Mouse (Mus musculus): ENCODE results near the gene Gm10681. TPM values are rescaled to one million over a fixed set of nuclear protein-coding genes. Genes with fewer than 3 reads are reported as not detected.
"Not testable (repeated sequence)": the region's sequence is repeated elsewhere in the genome, so short reads cannot be mapped to it uniquely, and the experiment has no call there.

Gene Gm10681
- not detected in 2 replicates for polyA plus RNA-seq (2015; fragmentation: Nextera tagmentation; extraction: Ambion mirVana)

GRCm38 (mm10) chr3:98588707-98589106, at the start of gene Gm10681:
Gene Gm10681, minus strand, starts transcription at chr3:98588807.
- no peak within 1 kb of the TSS for H3K9ac ChIP-seq
- no peak within 1 kb of the TSS for H3K27ac ChIP-seq
- no peak within 1 kb of the TSS for H3K4me2 ChIP-seq
- ATAC-seq (ENCODE audit: insufficient read depth, low FRiP score, low read depth) = no peak
- no peak within 1 kb of the TSS for H3K4me3 ChIP-seq (replicated peaks)
- H3K4me1 ChIP-seq = no peaks in the 10 kb centered on the region
- H3K27me3 ChIP-seq (replicated peaks) = no peaks in the 10 kb centered on the region
- H3K9me3 ChIP-seq = no peaks in the 10 kb centered on the region
- H3K36me3 ChIP-seq = no peaks in the 10 kb centered on the region

GRCm38 (mm10) chr3:98635145-98635544, 46.5 kb upstream of the Gm10681 start:
- 76% methylated on average over 1 of the region's 1 CpGs for WGBS
- ATAC-seq (ENCODE audit: insufficient read depth, low FRiP score, low read depth) = no peak
- H3K27ac ChIP-seq = no peak overlapping the region

GRCm38 (mm10) chr3:98630152-98630551, 41.5 kb upstream of the Gm10681 start, which contains the start of gene Hsd3b5:
Gene Hsd3b5, minus strand, starts transcription at chr3:98630252.
- Histone ChIP-seq H3K4me2 (no peak within 1 kb of the TSS), H3K9me3 (no peaks in the 10 kb centered on the region), H3K36me3 (no peaks in the 10 kb centered on the region), H3K27ac (no peak within 1 kb of the TSS), H3K9ac (no peak within 1 kb of the TSS), H3K27me3 (replicated peaks) (no peaks in the 10 kb centered on the region), H3K4me3 (replicated peaks) (no peak within 1 kb of the TSS), H3K4me1 (no peaks in the 10 kb centered on the region)
- ATAC-seq (ENCODE audit: insufficient read depth, low FRiP score, low read depth) = no peak

More at GRCm38 (mm10) chr3:98635145-98635544, 46.5 kb upstream of the Gm10681 start:
- Histone ChIP-seq H3K36me3 (no peaks in the 10 kb centered on the region), H3K27me3 (replicated peaks) (no peaks in the 10 kb centered on the region), H3K4me2 (no peak overlapping the region), H3K9me3 (no peaks in the 10 kb centered on the region), H3K9ac (no peak overlapping the region), H3K4me1 (no peaks in the 10 kb centered on the region), H3K4me3 (replicated peaks) (no peak overlapping the region)

- H3K4me3 ChIP-seq (replicated peaks) = no peak overlapping the region
- WGBS = 79% methylated on average over 3 of the region's 3 CpGs
- H3K9ac ChIP-seq = no peak overlapping the region
- ATAC-seq (ENCODE audit: insufficient read depth, low FRiP score, low read depth) = no peak
- H3K4me1 ChIP-seq = no peaks in the 10 kb centered on the region
- H3K27ac ChIP-seq = no peak overlapping the region
- H3K4me2 ChIP-seq = no peak overlapping the region
- H3K36me3 ChIP-seq = no peaks in the 10 kb centered on the region
- H3K27me3 ChIP-seq (replicated peaks) = no peaks in the 10 kb centered on the region
- no peaks in the 10 kb centered on the region for H3K9me3 ChIP-seq
These were observed 41.0 kb upstream of the Gm10681 start for GRCm38 (mm10) chr3:98629633-98630032.

GRCm38 (mm10) chr3:98616786-98617185, 28.2 kb upstream of the Gm10681 start:
- not testable (repeated sequence) for H3K9ac ChIP-seq; H3K27ac ChIP-seq; H3K9me3 ChIP-seq; H3K4me2 ChIP-seq; H3K4me1 ChIP-seq; H3K36me3 ChIP-seq; ATAC-seq (ENCODE audit: insufficient read depth, low FRiP score, low read depth); H3K4me3 ChIP-seq (replicated peaks); H3K27me3 ChIP-seq (replicated peaks)
- WGBS = 52% methylated on average over 1 of the region's 1 CpGs

DNA sequence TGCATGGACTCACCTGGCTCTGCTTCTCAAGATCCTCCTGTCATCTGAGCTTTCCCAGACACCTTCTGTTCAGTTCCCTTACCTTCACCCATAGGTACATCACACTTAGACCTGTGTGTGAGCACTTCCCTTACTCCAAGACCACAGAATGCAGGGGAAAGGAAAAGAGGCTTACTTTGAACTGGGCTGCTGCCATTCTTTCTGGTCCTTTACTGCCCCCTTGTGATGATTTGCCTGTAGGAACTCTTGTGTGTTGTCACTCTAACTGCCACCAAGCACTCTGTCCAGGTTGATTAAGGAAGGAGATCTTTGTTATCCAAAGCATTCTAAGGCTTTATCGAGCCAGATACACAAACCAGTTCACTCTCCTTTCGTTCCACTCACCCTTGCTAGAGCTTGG, 27.6 kb upstream of the Gm10681 start:
- not testable (repeated sequence) for H3K9me3 ChIP-seq; H3K36me3 ChIP-seq; ATAC-seq (ENCODE audit: insufficient read depth, low FRiP score, low read depth); H3K4me3 ChIP-seq (replicated peaks); H3K27me3 ChIP-seq (replicated peaks); H3K9ac ChIP-seq; H3K27ac ChIP-seq; H3K4me1 ChIP-seq; H3K4me2 ChIP-seq
- WGBS = 26% methylated on average over 2 of the region's 2 CpGs

DNA sequence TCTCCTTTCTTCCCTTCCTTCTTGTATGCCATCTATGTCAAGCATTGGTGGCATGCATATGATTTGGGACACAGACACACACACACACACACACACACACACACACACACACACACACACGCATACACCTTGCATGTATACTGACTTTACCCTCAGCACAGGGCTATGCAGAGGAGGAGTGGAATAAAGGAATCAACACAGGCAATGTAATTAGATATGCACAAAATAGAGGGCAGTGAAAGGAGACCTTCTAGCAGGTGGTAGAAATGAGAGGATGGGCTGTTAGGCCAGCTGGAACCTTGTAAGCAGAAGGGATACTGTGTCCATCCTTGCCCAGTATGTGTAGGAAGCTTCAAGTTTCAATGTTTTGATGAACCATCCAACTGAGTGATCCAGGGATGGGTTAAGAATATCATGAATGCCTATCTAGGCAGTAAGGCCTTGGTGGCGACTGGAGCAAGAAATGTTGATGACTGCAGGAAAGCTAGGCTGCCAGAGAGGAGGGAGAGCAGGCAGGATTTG, 25.9 kb upstream of the Gm10681 start:
- ATAC-seq (ENCODE audit: insufficient read depth, low FRiP score, low read depth); H3K27ac ChIP-seq; H3K36me3 ChIP-seq; H3K9ac ChIP-seq; H3K9me3 ChIP-seq; H3K27me3 ChIP-seq (replicated peaks); H3K4me3 ChIP-seq (replicated peaks); H3K4me1 ChIP-seq; H3K4me2 ChIP-seq: not testable (repeated sequence)
- 57% methylated on average over 2 of the region's 2 CpGs for WGBS

GRCm38 (mm10) chr3:98613963-98614362, 25.4 kb upstream of the Gm10681 start:
- Histone ChIP-seq H3K27ac (no peak overlapping the region), H3K4me1 (no peaks in the 10 kb centered on the region), H3K4me2 (no peak overlapping the region), H3K9me3 (no peaks in the 10 kb centered on the region), H3K27me3 (replicated peaks) (no peaks in the 10 kb centered on the region), H3K36me3 (no peaks in the 10 kb centered on the region), H3K9ac (no peak overlapping the region), H3K4me3 (replicated peaks) (no peak overlapping the region)
- no peak for ATAC-seq (ENCODE audit: insufficient read depth, low FRiP score, low read depth)

- not testable (repeated sequence) for H3K4me3 ChIP-seq (replicated peaks); H3K36me3 ChIP-seq; H3K27ac ChIP-seq; H3K4me1 ChIP-seq; H3K27me3 ChIP-seq (replicated peaks); H3K9ac ChIP-seq; H3K9me3 ChIP-seq; H3K4me2 ChIP-seq; ATAC-seq (ENCODE audit: insufficient read depth, low FRiP score, low read depth)
These were observed 24.9 kb upstream of the Gm10681 start for GRCm38 (mm10) chr3:98613540-98613939.

DNA sequence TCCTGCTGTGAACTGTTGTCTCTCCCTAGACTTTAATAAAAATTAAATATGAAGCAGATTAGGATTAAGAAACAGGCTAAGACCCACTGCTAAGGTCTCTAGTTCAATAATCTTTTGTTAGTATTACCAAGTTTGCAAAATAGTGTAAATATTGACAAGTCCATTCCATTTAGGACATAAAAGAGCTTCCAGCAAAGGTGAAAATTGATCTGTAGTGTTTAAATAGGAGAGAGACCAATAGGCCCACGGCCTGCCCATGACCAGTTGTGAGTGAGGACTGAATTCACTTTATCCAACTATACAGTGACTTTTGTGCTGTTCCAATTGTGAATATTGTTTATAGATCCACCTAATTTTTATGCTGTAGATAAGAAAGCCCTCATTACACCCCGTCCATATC, 886 bp downstream of the Gm10681 start:
- H3K27me3 ChIP-seq (replicated peaks) = no peaks in the 10 kb centered on the region
- ATAC-seq (ENCODE audit: insufficient read depth, low FRiP score, low read depth) = no peak
- no peak overlapping the region for H3K4me3 ChIP-seq (replicated peaks)
- H3K4me1 ChIP-seq = no peaks in the 10 kb centered on the region
- H3K36me3 ChIP-seq = no peaks in the 10 kb centered on the region
- H3K9ac ChIP-seq = no peak overlapping the region
- no peak overlapping the region for H3K27ac ChIP-seq
- WGBS = 59% methylated on average over 2 of the region's 2 CpGs
- no peak overlapping the region for H3K4me2 ChIP-seq
- H3K9me3 ChIP-seq = no peaks in the 10 kb centered on the region

DNA sequence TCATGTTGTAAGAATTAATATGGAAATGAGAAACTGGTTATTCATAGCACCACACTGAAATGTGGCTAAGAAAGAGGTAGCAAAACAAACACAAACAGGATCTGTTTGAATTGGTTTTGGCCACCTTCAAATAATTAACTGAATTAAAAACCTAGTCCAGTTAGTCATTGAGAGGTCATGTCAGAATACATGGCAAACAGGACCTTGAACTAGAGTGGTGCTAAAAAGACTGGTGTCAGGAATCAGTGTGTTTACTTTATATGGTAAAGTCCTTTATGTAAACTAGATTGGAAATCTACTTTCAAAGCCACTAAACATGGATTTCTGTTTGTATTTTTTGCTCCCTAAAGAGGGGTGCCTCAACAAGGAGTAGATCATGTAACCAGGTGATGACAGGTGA, 6.0 kb downstream of the Gm10681 start:
- not testable (repeated sequence) for H3K36me3 ChIP-seq

DNA sequence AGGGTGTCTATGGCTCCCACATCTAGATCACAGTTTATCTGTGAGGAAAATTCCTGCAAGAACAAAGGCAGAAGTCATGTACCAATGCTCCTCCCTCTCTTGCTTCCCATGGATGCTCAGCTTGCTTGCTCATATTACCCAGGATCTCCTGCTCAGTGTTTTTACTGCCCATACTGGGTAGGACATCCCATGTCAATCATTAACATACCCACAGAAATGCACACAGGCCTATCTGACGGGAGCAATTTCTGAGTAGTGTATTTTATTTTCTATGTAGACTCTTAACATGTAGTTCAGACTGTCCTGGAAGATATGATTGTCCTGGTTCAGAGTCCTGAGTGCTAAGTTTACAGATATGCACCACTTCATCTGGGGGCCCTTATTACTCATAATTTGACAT, 6.4 kb downstream of the Gm10681 start:
- WGBS = no CpG with 5 or more reads among the region's 1 CpGs
- ATAC-seq (ENCODE audit: insufficient read depth, low FRiP score, low read depth) = not testable (repeated sequence)

More for the DNA sequence above, 6.0 kb downstream of the Gm10681 start:
- H3K9me3 ChIP-seq; H3K9ac ChIP-seq; H3K27me3 ChIP-seq (replicated peaks); H3K4me2 ChIP-seq; ATAC-seq (ENCODE audit: insufficient read depth, low FRiP score, low read depth); H3K4me3 ChIP-seq (replicated peaks); H3K27ac ChIP-seq; H3K4me1 ChIP-seq: not testable (repeated sequence)

DNA sequence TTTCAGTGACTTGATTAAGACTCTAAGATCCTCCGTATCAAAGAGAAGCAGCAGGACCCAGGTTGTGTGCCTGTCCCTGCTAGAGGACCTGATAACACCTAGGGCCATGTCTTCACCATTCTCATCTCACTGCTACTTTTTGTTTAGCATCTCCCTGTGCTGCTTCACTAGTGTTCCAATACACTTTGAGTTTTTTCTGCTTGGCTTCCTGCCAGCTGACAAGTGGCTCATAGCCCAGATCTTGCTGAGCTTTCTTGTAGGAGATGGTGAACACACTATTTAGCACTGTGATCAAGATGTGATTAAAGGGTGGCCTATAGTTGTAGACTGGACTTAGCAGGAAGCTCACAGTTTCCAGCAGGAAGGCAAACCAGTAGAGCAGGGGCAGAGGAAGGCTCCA, 7.6 kb downstream of the Gm10681 start:
- not testable (repeated sequence) for ATAC-seq (ENCODE audit: insufficient read depth, low FRiP score, low read depth); H3K4me3 ChIP-seq (replicated peaks); H3K27me3 ChIP-seq (replicated peaks); H3K4me1 ChIP-seq; H3K4me2 ChIP-seq; H3K27ac ChIP-seq; H3K9ac ChIP-seq; H3K9me3 ChIP-seq; H3K36me3 ChIP-seq
- 75% methylated on average over 1 of the region's 1 CpGs for WGBS

More for the DNA sequence above, 6.4 kb downstream of the Gm10681 start:
- not testable (repeated sequence) for H3K27me3 ChIP-seq (replicated peaks); H3K4me3 ChIP-seq (replicated peaks); H3K4me1 ChIP-seq; H3K9ac ChIP-seq; H3K27ac ChIP-seq; H3K4me2 ChIP-seq; H3K9me3 ChIP-seq; H3K36me3 ChIP-seq

Measured in stomach, embryonic 15.5 days (tissue).